Comparison of ENCODE assay signal across 21 mouse cellular contexts in the genomic region with DNA sequence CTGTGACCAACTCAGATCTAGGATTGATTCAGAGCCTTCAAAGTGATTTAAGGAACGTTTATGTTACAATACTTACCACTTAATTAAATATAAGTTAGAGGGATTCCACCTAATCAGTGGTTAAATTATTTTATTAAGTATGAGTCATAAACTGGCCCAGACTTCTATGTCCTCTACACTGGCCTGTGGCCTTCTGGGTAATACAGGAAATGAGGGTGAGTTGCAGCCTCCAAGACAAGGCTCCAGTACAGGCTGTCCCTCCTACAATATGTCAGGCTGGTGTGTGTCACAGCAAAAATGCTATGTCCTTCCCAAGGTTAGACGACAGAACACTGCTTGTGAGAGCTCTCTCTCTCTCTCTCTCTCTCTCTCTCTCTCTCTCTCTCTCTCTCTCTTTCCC.
DNase-seq lines count a peak whose midpoint lies in the region; ATAC-seq and TF ChIP-seq lines count a peak whose summit lies in the region.
"Had no signal": no experiment of that assay in that cellular context is flagged by ENCODE, and none has a peak within 500 bp of the region (broad histone marks: within the 10 kb centered on the region; RNA-seq: fewer than 3 reads in every experiment).

No protein-coding gene starts in this region.

- no peak for TF ChIP-seq CTCF in heart, postnatal 0 days (IDR thresholded peaks at IDR 0.05; ENCODE audit: low read depth)
- no peak for TF ChIP-seq CTCF in lung, postnatal 0 days (IDR thresholded peaks at IDR 0.05)

- WGBS in heart, postnatal 0 days = 49% methylated on average over 2 of the region's 2 CpGs
- WGBS in heart, embryonic 11.5 days (ENCODE audit: insufficient replicate concordance) = 56% methylated on average over 2 of the region's 2 CpGs
- 41% methylated on average over 2 of the region's 2 CpGs for WGBS in lung, postnatal 0 days

- H3K9me3 ChIP-seq in heart, postnatal 0 days (replicated peaks; ENCODE audit: control insufficient read depth, low read length) = no peaks in the 10 kb centered on the region
- H3K9me3 ChIP-seq in heart, embryonic 11.5 days (replicated peaks; ENCODE audit: control insufficient read depth, low read length) = no peaks in the 10 kb centered on the region
- no peaks in the 10 kb centered on the region for H3K9me3 ChIP-seq in lung, postnatal 0 days (ENCODE audit: low read length)
- H3K9me3 ChIP-seq: embryonic facial prominence, embryonic 15.5 days; forebrain, embryonic 10.5 days; hindbrain, embryonic 10.5 days; intestine, embryonic 15.5 days had no signal

- DNase-seq in adrenal gland, adult 2 months = peak; percentile 66
- DNase-seq in adrenal gland, postnatal 4 days (ENCODE audit: low spot score in 2 of 2) = no peak
- peak; percentile 9 for DNase-seq in heart, postnatal 0 days (ENCODE audit: low spot score)
- peak; percentile 39 for DNase-seq in lung, postnatal 0 days (ENCODE audit: low spot score)
- no peak for DNase-seq in lung, postnatal 25 days (ENCODE audit: low spot score)
- no peak for DNase-seq in B cell, adult 2 months
- DNase-seq: cerebellum, adult 11 months; cerebellum, adult 8-10 months; cerebellum, postnatal 14 days; embryo, embryonic 11 days; gastrocnemius, adult 2 months; gastrocnemius, postnatal 25 days; heart, postnatal 14 days had no signal

- no peak overlapping the region for H3K27ac ChIP-seq in heart, postnatal 0 days (ENCODE audit: low read depth)
- no peak overlapping the region for H3K27ac ChIP-seq in heart, embryonic 11.5 days (ENCODE audit: low read depth, low read length)
- no peak overlapping the region for H3K27ac ChIP-seq in lung, postnatal 0 days (ENCODE audit: low read length)
- H3K27ac ChIP-seq: embryonic facial prominence, embryonic 15.5 days; forebrain, embryonic 10.5 days; gastrocnemius, adult 2 months; hindbrain, embryonic 10.5 days; hindbrain, embryonic 14.5 days; intestine, embryonic 15.5 days had no signal

- H3K27me3 ChIP-seq in heart, postnatal 0 days (ENCODE audit: control insufficient read depth, insufficient read depth, low read length) = no peaks in the 10 kb centered on the region
- no peaks in the 10 kb centered on the region for H3K27me3 ChIP-seq in heart, embryonic 11.5 days (ENCODE audit: control insufficient read depth, insufficient read depth, low read length)
- H3K27me3 ChIP-seq in lung, postnatal 0 days (replicated peaks; ENCODE audit: insufficient read depth, low read length) = no peaks in the 10 kb centered on the region
- H3K27me3 ChIP-seq: embryonic facial prominence, embryonic 15.5 days; intestine, embryonic 15.5 days had no signal

- no peak overlapping the region for H3K9ac ChIP-seq in heart, postnatal 0 days (replicated peaks; ENCODE audit: low read depth, low read length)
- no peak overlapping the region for H3K9ac ChIP-seq in heart, embryonic 11.5 days (ENCODE audit: low read depth, low read length)
- H3K9ac ChIP-seq in lung, postnatal 0 days (replicated peaks; ENCODE audit: low read depth) = no peak overlapping the region
- H3K9ac ChIP-seq: embryonic facial prominence, embryonic 15.5 days; hindbrain, embryonic 14.5 days; intestine, embryonic 15.5 days had no signal

- TF ChIP-seq EP300 in heart, postnatal 0 days (IDR thresholded peaks at IDR 0.05; ENCODE audit: low read depth) = no peak
- no peak for TF ChIP-seq EP300 in lung, postnatal 0 days (IDR thresholded peaks at IDR 0.05)

- ATAC-seq in heart, postnatal 0 days (ENCODE audit: insufficient read depth, low read depth) = peak; percentile 77; the same call in 1 of the 2 replicates
- no peak for ATAC-seq in heart, embryonic 11.5 days (replicated peaks; ENCODE audit: insufficient number of reproducible peaks, low FRiP score, low TSS enrichment)
- peak; percentile 74 for ATAC-seq in lung, postnatal 0 days
- ATAC-seq: forebrain, embryonic 14.5 days; intestine, embryonic 15.5 days had no signal

- H3K4me2 ChIP-seq in heart, postnatal 0 days (ENCODE audit: low read depth, low read length) = no peak overlapping the region
- H3K4me2 ChIP-seq in heart, embryonic 11.5 days = no peak overlapping the region
- H3K4me2 ChIP-seq in lung, postnatal 0 days (replicated peaks; ENCODE audit: low read depth, low read length) = no peak overlapping the region
- H3K4me2 ChIP-seq: embryonic facial prominence, embryonic 15.5 days; hindbrain, embryonic 14.5 days; intestine, embryonic 15.5 days had no signal

- H3K36me3 ChIP-seq in heart, postnatal 0 days (replicated peaks; ENCODE audit: control insufficient read depth, insufficient read depth, low read length) = peaks cover 73% of the 10 kb centered on the region
- peaks cover 5% of the 10 kb centered on the region; the same call in 1 of the 2 replicates for H3K36me3 ChIP-seq in heart, embryonic 11.5 days (ENCODE audit: control insufficient read depth, insufficient read depth, low read length)
- peaks cover 7% of the 10 kb centered on the region for H3K36me3 ChIP-seq in lung, postnatal 0 days (ENCODE audit: insufficient read depth, low read length)
- H3K36me3 ChIP-seq: embryonic facial prominence, embryonic 15.5 days; forebrain, embryonic 10.5 days; hindbrain, embryonic 10.5 days had no signal

- H3K4me3 ChIP-seq in heart, postnatal 0 days (ENCODE audit: low read depth, low read length) = no peak overlapping the region
- no peak overlapping the region for H3K4me3 ChIP-seq in heart, embryonic 11.5 days (ENCODE audit: low read depth, low read length)
- H3K4me3 ChIP-seq in lung, postnatal 0 days (ENCODE audit: low read depth, low read length) = no peak overlapping the region
- H3K4me3 ChIP-seq: embryonic facial prominence, embryonic 15.5 days; erythroblast, embryonic 14.5 days; forebrain, embryonic 10.5 days; gastrocnemius, adult 2 months; hindbrain, embryonic 10.5 days; intestine, embryonic 15.5 days had no signal

- no peaks in the 10 kb centered on the region for H3K4me1 ChIP-seq in heart, postnatal 0 days (ENCODE audit: control insufficient read depth, insufficient read depth)
- H3K4me1 ChIP-seq in heart, embryonic 11.5 days (ENCODE audit: control insufficient read depth, insufficient read depth, low read length) = no peaks in the 10 kb centered on the region
- no peaks in the 10 kb centered on the region for H3K4me1 ChIP-seq in lung, postnatal 0 days (ENCODE audit: insufficient read depth, low read depth, low read length)
- H3K4me1 ChIP-seq: embryonic facial prominence, embryonic 15.5 days; forebrain, embryonic 10.5 days; hindbrain, embryonic 10.5 days; intestine, embryonic 15.5 days had no signal

Comparison
In these comparisons a context has a peak if more than half of its experiments do, and no peak if none do; other contexts are left out.
1. DNase-seq: peak in adrenal gland, adult 2 months (single experiment), heart, postnatal 0 days (single experiment) and lung, postnatal 0 days (single experiment); none in adrenal gland, postnatal 4 days (0 of 2), lung, postnatal 25 days (single experiment) and B cell, adult 2 months (0 of 2).